Mouse (Mus musculus): ENCODE measurements around the gene Xirp1. TPM values are rescaled to one million over a fixed set of nuclear protein-coding genes. Genes with fewer than 3 reads are reported as not detected.

Xirp1 gene
- polyA plus RNA-seq, 1 experiment from 2014 or later, result 0.08 TPM

Other genes starting within 250 kb of the Xirp1 start
- gene Scn11a, start 198.1 kb downstream of the Xirp1 start, polyA plus RNA-seq (2015; fragmentation: Nextera tagmentation; extraction: Ambion mirVana), result 0.03 and 0.04 TPM in 2 replicates
- 42.3 TPM in 2 replicates for gene Wdr48, start 128.7 kb downstream of the Xirp1 start, polyA plus RNA-seq (2015; fragmentation: Nextera tagmentation; extraction: Ambion mirVana)
- 28.7 and 30.8 TPM in 2 replicates for gene Gorasp1, start 86.0 kb downstream of the Xirp1 start, polyA plus RNA-seq (2015; fragmentation: Nextera tagmentation; extraction: Ambion mirVana)
- gene Ttc21a, start 86.0 kb downstream of the Xirp1 start, polyA plus RNA-seq (2015; fragmentation: Nextera tagmentation; extraction: Ambion mirVana), result 0.06 and 0.14 TPM in 2 replicates
- gene Csrnp1, start 38.9 kb downstream of the Xirp1 start, polyA plus RNA-seq (2015; fragmentation: Nextera tagmentation; extraction: Ambion mirVana), result 5.7 and 6.7 TPM in 2 replicates
- 12.3 and 13.3 TPM in 2 replicates for gene Cx3cr1, start 46.3 kb upstream of the Xirp1 start, polyA plus RNA-seq (2015; fragmentation: Nextera tagmentation; extraction: Ambion mirVana)
- 0.88 and 1.4 TPM in 2 replicates for gene Ccr8, start 68.5 kb upstream of the Xirp1 start, polyA plus RNA-seq (2015; fragmentation: Nextera tagmentation; extraction: Ambion mirVana)
- gene Slc25a38, start 86.8 kb upstream of the Xirp1 start, polyA plus RNA-seq (2015; fragmentation: Nextera tagmentation; extraction: Ambion mirVana), result 32.3 and 37.6 TPM in 2 replicates
- 1,300 and 1,322 TPM in 2 replicates for gene Rpsa, start 104.1 kb upstream of the Xirp1 start, polyA plus RNA-seq (2015; fragmentation: Nextera tagmentation; extraction: Ambion mirVana)
- 0.17 and 0.51 TPM in 2 replicates for gene Mobp, start 126.1 kb upstream of the Xirp1 start, polyA plus RNA-seq (2015; fragmentation: Nextera tagmentation; extraction: Ambion mirVana)

Measured in stomach, embryonic 15.5 days (tissue).